Mouse (Mus musculus) cerebellum, adult 11 months (tissue): ENCODE measurements at regions not wholly inside any gene's neighbourhood (a gene's known extent, or its start where the extent isn't known, plus 50 kb on each side); places are given as distances from the start of the nearest gene placed in this dataset.
"Not testable (repeated sequence)": the region's sequence is repeated elsewhere in the genome, so short reads cannot be mapped to it uniquely, and the experiment has no call there.

Source experiments
- DNase-seq: peaks from one replicate; pipeline ENCODE4 v3.0.0; 2022

DNA sequence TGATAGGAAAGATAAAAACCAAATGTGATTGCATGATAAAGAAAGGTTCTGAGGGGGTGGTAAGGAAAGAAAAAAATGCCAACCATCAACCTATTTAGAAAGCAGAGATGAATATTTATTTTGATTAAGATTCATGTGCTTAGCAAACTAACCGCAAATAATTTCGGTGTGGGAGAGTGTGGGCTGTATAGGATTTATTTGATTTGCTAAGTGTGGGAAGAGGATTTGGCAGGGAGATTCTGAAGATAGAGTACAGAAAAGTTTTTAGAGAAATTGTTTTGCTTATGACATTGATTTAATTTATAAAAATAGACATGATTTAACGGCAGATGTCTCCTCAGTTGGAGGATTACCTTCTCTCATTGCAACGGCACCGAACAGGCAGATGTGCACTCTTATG, 250.3 kb downstream of the Pros1 start:
- DNase-seq = no peak

DNA sequence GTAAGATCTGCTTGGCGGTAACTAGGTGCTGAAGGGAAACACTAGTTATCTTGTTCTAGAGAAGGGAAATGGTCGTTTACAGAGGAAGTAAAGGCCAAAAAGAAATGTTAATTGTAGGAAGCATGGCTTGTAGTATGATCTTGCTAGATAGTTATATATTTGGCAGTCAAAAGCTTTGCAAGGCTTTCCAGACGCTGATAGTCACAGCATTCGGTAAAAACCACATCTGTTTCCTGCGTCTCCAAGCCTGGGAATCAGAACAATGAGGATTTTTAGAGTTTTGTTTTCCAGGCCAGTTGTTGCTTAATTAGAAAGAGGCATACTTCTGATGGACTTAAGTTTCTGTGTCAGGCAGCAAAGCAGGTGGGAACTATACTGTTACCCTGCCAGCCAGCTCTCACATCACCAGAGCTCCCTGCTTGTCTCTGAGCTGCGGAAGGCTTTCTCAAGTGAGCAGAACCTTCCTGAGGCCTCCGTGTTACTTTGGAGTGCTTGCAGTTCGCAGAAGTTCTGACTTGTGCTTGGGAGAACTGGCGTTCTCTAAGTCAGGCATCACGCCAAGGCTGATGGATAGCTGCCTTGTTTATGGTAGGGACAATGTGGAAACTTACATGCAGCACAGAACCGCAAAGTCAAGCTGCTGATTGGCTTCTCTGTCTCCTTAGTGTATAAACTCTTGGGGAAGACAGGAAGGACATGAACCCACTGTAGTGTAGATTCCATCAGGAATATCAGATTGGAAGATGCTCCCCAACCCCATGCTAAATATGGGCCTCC, 251.0 kb downstream of the Pros1 start:
- no peak for DNase-seq

DNA sequence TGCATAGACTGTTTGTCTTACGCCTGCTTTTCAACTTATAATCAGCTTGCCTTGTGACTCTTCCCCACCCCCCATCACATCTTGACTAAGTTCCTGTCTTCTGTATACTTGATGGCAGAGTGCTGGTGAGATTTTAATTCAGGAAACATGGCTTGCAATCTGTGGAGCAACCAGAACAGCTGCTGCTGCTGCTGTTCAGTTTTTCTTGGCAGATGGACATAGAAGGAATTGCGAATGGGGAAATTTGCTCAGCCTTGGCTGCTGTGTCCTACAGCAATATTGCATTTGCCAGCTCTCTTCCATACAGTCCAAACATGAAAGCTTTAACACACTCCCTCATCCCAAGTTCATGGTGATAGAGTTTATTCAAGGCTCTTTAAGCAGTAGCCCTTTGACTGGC, 262.3 kb downstream of the Pros1 start:
- no peak for DNase-seq

DNA sequence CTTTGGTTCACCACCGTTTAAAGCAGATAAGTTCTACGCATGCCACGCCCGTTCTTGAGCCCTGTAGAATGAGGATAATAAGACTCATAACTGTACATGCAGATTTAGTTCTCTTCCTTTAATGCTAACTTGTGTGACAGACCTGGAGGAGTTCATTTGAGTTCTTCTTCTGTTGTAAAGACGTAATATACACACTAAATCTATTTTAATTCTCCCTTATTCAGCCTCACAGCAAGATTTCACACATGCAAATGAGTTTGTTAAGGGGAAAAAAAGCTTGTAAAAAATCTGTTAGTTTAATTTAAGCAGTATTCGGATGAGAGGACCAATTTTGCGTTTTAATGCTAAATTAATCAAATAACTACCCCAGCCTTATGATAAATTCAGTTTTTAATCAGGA, 264.6 kb downstream of the Pros1 start:
- no peak for DNase-seq

DNA sequence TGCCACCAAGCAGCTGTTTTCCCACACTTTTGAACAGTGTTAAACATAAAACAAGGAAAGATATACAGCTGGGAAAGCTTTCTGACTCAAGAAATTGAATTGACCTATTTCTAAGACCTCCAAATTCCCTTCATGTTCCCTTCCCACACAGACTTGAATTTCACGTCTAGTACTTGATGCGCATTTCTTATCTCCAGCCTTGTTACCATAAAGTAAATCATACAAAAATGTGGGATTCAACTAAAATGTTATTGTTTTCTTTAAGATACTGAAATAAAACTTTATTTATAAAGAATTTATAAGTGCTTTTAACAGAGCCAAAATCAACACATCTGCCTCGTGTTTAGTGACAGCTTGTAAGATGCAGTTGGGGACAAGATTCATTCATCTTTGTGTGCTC, 289.7 kb downstream of the Pros1 start:
- DNase-seq = no peak

DNA sequence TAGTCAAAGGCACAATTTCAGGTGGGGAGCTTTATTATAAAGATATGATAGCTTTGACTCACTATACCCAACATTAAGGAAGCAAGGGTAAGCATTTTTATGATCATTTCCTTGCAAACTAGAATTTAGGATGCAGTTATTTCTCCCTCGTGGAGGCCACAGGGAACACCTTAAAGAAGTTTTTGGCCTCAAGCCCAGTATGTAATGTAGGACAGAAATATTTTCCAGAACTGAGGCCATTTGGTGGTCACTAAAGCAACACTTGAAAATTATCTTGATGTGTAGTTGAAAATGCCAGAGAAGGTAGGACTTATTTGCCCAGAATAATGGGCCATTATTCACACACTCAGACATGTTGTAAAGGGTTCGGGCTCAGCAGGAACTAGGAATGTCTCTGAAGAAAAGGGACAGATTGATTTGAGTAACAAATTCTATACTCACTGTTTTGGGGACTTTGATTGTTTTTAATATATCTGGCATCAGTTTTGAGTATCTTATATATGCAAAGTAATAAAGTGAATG, 301.3 kb downstream of the Pros1 start:
- DNase-seq = no peak

DNA sequence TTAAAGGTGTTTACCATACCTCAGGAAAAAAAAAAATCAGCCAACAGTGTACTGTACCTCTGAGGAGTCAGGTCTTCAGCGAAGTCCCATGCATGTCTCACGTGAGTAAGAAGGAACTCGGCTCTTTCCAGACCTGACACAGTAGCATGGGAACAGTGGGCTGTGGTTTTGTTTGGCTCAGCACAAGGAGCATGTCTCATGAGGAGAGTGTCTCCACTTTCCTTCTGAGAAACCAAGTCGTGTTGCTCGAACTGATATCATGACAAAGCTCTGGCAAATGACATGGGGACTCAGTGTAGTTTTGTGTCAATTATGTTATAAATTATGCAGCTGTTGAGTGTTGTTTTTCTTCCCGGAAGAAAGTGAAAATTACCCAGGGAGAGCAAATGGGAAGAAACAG, 316.0 kb downstream of the Pros1 start:
- no peak for DNase-seq

DNA sequence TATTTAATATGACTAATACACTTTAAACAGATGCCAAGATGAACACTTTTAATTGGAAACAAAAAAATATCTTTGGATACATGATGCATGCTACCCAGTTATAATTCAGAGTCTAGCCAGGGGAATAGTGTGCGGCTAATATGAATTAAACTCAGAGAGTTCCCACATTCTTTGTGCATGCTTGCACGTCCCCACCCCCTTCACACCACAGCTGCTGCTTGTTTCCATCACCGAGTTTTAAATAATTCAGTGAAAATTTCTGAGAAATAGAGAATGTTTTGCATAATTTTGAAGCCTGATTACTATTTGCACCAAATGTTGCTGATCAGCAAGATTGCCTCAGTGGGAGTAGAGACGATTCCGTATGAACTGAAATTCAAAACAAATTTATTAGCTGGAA, 325.1 kb downstream of the Pros1 start:
- no peak for DNase-seq

DNA sequence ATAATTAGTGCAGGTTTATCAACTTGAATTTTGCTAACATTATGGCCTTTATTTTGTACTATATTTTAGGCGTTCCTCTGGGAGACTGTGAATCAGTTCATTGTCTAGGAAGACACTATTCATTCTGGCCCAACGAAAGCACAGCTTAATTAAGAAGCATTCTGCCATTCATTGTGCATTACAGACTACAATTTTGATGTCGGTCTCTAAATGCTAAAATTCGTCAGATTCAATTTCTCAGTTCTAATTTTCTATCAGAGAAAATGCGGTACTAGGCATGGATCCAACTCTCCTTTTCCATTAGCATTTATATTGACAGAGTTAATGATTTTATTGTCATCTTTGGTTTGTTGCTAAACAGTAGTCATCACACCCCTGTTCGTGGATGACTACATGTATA, 337.1 kb downstream of the Pros1 start:
- DNase-seq = no peak

DNA sequence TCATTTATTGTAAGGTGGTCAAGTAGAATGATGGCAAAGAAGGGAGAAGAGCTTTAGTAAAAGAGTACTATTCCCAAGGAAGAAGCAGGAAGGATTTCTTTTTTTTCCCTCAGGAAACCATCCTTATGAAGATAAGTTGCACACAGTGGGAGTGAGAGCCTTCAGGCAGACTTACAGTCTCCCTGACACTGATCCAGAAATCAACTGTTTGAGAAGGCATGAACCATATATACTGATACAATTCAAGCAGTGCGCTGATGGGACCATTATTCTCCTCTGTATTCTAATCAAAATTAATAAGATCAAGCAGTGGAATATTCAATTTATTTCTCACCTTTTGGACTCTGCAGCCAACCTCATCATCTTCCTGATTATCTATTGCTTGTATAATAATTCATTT, 337.5 kb downstream of the Pros1 start:
- no peak for DNase-seq

DNA sequence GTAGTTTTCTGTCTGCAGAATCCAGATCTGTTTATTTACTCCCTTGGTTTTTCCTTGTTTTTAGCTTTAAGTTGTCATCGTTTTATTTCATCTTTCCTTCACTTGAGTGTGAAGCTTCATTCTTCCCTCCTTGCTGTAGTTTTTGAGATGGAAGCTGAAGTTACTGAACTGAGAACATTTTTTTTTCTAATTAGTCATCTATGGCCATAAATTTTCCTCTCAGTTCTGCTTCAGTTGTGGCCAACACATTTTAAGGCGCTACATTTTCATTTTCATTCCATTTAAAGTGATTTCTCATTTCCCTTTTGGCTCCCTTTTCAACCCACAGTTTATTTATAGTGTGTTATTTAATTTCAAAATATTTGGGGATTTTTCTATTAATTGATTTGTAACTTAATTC, 340.5 kb downstream of the Pros1 start:
- DNase-seq = no peak

DNA sequence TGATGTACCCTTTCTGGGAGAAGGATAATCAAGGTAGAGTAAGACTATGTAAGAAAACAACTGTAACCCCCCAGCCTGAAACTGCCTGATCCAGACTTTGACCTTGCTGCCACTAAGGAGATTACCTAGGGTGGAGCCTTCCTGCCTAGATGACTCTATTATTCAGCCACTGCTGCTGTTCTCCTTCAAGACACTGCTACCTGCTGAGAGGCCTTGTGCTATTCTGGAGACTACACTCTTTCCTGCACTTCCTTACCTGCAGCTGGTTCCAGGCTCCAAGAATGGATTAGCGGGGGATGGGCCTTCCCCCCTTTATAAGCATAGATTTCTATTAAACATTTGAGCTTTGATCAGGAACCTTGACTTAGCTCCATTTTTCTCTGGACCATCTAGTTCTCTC, 359.4 kb downstream of the Pros1 start:
- DNase-seq = not testable (repeated sequence)

DNA sequence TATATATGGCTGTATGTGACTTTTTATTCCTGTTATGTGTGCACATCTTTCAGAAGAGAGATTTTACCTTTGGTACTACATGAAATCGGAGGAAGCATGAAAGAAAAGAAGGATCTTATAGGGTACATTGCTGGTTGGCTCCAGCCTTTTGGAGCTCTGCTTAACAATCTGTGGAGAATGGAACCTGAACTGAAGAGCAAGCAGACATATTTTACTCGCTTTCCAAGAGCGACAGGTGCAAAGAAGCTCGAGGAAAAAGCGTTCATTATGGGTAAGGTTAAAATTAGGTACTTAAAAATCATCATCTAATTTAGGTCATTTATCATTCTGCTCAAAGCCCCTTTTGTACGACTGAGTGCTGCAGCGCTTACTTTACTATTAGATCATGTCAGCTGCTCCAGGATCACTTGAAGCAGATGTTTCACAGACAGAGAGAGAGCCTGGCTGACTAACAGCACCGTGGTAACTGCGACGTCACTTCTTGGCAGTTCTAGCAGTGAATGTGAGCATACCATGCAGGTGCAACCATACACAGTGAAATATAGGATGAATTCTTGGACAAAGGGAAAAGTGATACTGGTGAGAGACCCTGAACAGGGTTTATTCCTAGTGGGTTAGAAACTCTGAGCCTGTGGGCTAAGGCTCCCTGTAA, 366.2 kb downstream of the Pros1 start:
- no peak for DNase-seq

DNA sequence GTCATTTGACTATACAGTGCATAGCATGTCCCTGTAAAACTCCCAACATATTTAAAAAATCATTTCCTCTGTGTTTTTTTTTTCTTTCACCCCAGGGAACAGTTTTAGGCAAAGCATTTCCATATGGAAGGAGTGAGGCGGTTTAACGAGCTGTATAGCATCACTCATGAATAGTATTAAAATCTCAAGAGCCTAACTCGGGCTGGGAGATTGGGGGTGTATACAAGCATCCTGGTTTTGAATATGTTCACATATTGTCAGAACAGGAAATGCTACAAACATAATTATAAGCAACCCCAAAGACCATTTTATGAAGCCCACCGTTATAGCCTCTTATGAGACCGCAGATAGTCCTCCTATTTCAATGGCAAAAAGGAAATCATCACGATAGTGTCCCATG, 370.5 kb downstream of the Pros1 start:
- no peak for DNase-seq

DNA sequence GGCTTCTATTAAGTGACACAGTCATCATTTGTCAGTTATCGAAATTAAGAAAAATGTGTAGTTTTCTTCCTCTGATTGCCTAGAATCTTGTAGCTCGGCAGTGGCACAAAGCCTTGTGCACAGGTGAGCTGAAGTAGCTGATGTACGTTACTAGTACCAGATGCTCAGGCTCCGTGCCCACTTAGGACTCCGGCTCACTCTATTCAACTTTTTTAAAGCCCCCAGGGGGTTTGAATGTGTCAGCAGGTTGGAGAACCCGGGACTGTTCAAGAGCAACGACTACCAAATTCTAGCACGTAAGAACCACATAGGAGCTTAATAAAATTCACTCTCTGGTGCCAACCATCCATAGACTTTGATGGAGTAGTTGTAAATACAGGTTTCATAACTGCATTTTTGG, 371.0 kb downstream of the Pros1 start:
- no peak for DNase-seq

DNA sequence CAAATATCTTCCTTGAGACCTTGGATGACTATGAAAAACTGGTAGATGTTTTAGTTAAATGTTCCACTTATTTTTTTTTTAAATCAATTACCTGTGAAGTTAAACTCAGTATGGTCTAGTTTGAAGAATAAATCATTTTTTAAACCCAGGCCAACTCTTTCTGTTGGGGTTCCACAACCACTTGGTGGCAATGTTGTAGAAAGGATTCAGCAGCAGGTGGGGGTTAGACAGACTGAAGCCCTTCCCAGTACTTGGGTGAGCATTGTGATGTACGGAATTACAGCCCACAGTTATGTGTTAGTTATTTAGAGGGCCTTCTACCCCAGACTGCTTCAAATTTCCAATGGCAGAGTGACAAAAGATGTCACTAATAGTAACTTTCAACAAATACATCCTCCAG, 375.0 kb downstream of the Pros1 start:
- DNase-seq = no peak

DNA sequence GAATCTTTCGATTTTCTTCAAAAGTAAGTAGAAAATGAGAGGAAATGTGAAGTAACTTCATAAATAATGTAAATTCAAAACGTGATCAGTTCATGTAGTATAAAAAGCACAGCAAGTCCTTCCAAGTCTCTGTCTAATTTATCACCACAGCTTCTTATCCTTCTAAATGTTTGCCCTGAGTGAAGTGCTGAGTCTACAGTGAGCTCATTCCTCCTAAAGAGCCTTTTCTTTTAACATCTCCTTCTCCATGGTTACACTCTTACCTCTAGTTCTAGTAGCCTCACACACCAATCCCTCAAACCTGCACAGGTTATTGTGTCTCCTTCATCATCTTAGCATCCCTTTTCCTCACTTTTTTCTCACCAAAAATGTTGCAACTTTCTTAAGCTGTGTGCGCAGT, 375.5 kb downstream of the Pros1 start:
- no peak for DNase-seq

DNA sequence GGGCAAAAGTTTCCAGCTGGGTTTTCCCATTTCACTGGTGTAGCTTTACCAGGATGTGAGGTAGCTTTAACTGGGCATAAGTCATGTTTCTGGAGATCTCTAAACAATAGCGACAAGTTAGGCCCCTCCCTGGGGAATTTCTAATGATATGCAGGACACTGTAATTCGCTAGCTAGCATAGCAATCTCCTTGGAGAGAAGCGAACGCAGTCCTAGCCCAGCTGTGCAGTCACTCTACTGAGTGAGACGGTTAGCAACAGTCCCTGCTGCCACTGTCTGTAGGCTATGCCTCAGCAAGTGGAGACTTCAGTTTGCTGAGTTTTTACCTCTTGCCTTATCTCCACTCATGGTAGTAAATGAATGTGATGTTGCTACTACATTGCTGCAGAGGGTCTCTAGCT, 416.1 kb downstream of the Pros1 start:
- no peak for DNase-seq

DNA sequence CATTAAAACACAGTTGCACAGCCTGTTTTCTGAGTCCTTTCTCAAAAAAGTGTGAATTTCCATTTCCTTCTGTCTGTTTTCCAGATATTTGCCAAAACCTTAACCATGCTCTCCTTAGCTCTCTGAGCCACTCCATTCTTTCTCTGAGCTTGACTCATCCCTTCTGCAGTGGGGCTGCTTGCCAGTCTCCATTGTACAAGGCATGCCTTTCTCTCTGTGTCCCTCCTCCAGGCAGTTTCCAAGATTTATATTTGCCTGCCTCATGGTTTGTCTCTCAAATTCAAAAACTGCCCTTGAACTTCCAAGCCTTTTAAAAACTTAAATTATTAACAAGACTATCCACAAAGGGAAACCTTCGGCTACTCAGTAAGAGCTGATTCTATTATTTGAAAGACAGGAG, 423.4 kb downstream of the Pros1 start:
- DNase-seq = no peak

DNA sequence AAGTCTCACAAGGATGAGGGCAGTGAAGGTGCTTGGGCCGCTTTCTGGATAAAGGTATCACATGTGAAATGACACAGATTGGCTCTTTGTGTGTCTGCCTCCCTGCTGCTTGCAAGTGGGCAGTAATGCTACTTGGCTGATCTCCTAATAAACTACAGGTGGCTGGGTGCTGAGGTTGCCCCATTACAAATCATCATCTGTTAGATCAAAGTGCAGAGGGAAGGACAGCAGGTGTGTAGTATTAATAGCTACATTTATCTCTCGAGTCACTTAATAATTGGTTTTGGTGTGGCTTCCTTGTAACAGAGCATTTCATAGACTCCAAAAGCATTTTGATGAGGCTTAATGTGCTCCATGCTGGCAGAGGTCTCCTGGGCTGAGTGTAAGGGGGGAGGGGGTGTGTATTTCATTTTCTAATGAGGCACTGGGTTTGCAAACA, 424.2 kb downstream of the Pros1 start:
- DNase-seq = peak; percentile 4

DNA sequence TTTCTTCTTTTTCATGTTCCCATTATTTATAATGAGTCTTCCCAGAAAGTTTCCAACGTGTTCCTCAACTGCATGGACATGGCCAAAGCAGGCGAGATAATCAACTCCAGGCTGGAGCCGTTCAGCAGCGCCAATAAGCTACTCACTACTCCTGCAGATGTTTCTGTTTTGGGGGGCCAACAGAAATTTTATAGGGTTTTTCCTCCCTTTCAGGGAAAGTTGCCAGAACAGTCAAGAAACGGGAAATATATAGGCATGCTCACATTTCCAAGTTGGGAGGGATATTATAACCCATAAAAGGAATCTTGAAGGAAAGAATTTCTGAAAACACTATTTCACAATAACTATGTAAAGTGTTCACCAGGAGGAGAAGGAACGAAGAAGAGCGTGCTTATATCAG, 433.5 kb downstream of the Pros1 start:
- DNase-seq = no peak

DNA sequence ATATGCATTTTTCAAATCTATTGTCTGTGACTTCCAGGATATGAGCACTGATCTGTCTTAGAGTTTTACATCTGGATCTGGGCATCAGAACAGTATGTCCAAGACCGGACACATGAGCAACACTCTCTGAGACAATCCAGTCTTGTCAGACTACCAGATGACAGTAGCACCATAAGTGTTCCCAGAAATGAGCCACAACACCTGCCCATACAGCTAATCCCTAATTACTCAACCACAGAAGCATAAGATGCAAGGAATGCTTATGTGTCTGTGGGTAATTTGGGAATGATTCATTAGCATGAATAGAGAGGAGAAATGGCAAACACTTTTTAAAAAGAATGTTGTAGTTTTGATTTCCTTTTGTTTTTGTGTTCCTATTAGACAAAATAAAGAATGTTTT, 457.6 kb downstream of the Pros1 start:
- DNase-seq = no peak

DNA sequence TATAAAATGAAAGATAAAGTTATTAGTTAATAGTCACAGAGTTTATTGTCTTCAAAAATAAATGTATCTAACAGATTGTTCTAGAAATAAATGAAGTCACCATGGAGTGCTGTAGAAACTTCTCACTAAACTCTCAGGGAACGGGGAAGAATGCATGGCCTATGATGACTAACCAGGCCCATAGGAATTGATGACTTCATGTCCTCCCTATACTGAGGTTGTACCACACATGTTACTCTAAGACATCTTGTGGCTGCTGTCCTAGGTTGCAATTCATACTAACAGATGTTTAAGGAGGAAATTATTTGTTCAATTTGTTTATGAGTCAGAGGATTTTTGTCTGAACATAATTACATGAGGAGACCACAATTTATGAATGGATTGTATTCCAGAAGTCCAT, 459.4 kb downstream of the Pros1 start:
- DNase-seq = no peak

DNA sequence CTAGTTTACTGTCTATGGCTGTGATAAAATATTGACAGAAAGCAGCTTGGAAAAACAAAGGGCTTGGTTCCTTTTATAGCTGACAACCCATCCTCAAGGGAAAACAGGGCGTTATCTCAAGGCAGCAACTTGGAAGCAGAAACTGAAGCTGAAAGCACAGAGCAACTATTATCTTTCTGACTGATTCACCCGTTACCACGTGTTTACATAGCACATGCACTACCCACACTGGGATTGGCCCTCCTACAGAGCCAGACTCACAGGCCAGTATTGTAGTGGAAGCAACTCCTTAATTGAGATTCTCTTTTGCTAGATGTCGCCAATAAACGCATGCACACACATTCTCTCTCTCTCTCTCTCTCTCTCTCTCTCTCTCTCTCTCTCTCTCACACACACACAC, 465.5 kb downstream of the Pros1 start:
- DNase-seq = no peak
